Mouse (Mus musculus) megakaryocyte, embryonic 14.5 days (primary cell): ENCODE measurements around the gene Amdhd1.

Source experiments
- FLI1 ChIP-seq: IDR thresholded peaks from 2 replicates; pipeline ENCODE4 v1.6.1; 2012; ENCODE audit warnings: low read length, inconsistent platforms, mixed read lengths
- GATA1 ChIP-seq: IDR thresholded peaks from 3 replicates; pipeline ENCODE4 v1.6.1; 2012; ENCODE audit warnings: mixed read lengths, low read length, inconsistent platforms, borderline replicate concordance

DNA sequence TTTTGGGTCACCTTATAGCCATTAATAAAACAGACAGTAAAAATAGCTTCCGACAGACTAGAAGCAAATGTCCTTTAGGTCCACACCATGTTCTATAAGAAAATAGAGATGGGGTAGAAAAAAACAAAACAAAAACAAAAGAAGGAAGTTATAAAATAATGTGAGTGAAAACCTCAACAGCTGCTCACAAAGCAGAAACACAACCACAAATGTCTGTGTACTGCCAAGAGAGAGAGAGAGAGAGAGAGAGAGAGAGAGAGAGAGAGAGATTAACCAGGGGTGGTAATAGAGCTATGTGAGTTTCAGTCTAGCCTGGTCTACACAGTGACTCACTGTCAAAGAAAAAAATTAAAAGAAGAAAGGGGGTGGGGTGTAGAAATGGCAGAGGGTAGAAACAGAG lies 1.8 kb upstream of the Amdhd1 start:
- TF ChIP-seq GATA1 (no peak), FLI1 (no peak)
